Mouse (Mus musculus): ENCODE data around the gene Srpr. TPM values are rescaled to one million over a fixed set of nuclear protein-coding genes. Genes with fewer than 3 reads are reported as not detected.

Srpr gene
- polyA plus RNA-seq, 1 experiment from 2014 or later = 91.2 TPM

GRCm38 (mm10) chr9:35166798-35167635 is 33.0 kb upstream of the Srpr start:
- no peak overlapping the region for H3K4me3 ChIP-seq
- peak overlapping the region; percentile 10; the same call in 1 of the 2 replicates for H3K4me2 ChIP-seq (replicated peaks)
- peak; percentile 81 for ATAC-seq (ENCODE audit: low FRiP score, low read depth)
- H3K9ac ChIP-seq (replicated peaks) = no peak overlapping the region
- 17% methylated on average over 9 of the region's 9 CpGs for WGBS
- H3K27me3 ChIP-seq = no peaks in the 10 kb centered on the region
- H3K36me3 ChIP-seq = peaks cover 21% of the 10 kb centered on the region
- H3K9me3 ChIP-seq = no peaks in the 10 kb centered on the region
- peaks cover 19% of the 10 kb centered on the region for H3K4me1 ChIP-seq
- H3K27ac ChIP-seq (replicated peaks) = peak overlapping the region; percentile 63

DNA sequence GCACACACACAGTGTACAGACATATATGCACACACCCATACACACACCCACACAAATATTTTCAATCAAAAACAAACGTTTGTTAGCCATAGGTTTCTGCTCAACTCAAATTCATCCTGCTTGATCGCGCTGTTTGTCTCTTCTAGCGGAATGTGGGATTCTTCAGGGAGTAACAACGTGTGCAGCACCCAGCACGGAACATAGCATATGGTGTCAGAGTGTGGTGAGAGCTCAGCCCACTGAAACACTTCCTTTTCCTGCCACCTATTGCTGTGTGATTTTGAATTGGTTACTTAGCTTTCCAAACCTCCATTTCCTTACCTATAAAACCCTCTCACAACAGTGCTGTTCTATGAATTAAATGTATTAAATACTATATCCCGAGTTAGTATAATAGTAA is 29.9 kb upstream of the Srpr start:
- no peak for ATAC-seq (ENCODE audit: low FRiP score, low read depth)
- Histone ChIP-seq H3K27me3 (no peaks in the 10 kb centered on the region), H3K9ac (replicated peaks) (no peak overlapping the region), H3K36me3 (peaks cover 13% of the 10 kb centered on the region), H3K4me1 (peaks cover 24% of the 10 kb centered on the region), H3K4me3 (no peak overlapping the region), H3K4me2 (replicated peaks) (no peak overlapping the region), H3K9me3 (no peaks in the 10 kb centered on the region), H3K27ac (replicated peaks) (no peak overlapping the region)
- 96% methylated on average over 7 of the region's 7 CpGs for WGBS

GRCm38 (mm10) chr9:35173331-35173730 is 26.6 kb upstream of the Srpr start:
- H3K27me3 ChIP-seq = no peaks in the 10 kb centered on the region
- H3K27ac ChIP-seq (replicated peaks) = no peak overlapping the region
- H3K4me2 ChIP-seq (replicated peaks) = no peak overlapping the region
- H3K4me3 ChIP-seq = no peak overlapping the region
- peaks cover 13% of the 10 kb centered on the region for H3K36me3 ChIP-seq
- ATAC-seq (ENCODE audit: low FRiP score, low read depth) = no peak
- no peak overlapping the region for H3K9ac ChIP-seq (replicated peaks)
- WGBS = 82% methylated on average over 1 of the region's 1 CpGs
- H3K4me1 ChIP-seq = peaks cover 10% of the 10 kb centered on the region
- H3K9me3 ChIP-seq = no peaks in the 10 kb centered on the region

DNA sequence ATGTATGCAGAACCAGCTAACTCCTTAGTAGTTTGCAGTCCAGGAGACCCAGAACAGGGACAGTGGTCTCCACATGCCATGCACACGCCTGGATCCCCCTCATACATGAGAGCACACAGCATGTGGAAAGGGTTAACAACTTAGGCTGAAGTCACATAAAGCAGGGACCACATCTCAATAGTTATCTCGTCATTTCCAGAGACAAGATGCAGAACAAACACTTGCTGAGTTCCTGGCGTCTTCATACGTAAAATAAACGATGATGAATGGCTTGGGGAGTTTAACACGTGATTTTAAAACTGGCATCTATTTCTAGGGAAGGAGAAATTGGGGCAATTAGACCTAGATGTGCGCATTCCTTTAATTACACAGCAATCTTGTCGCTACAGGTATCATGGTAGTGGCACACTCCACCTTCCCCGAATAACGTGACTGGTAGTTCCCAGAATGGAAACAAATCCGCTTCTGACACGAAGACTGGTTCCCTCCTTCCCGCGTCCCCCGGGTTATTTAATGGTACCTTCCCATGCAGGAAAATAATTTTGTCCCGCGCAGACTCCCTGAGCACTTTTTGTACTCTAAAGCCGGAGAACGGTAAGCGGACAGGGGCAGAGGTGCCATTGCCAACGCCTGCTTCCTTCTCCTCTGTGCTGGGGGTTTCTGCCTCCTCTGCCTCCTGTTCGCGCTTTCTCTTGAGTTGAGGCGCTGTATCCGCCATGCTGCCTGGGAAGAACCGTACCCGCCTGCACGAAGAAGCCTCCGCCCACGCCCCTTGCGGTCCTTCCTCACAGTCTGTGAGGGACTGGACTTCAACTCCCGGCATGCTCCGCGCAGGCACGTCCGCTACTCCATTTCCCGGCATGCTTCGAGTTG is 24.5 kb upstream of the Srpr start, which contains the start of gene Dcps:
Gene Dcps (minus strand): TSS at position 811 of the 873 bp plus-strand sequence.
- under 1% methylated on average over 38 of the region's 38 CpGs for WGBS
- Histone ChIP-seq H3K4me3 (peak within 1 kb of the TSS; percentile 67), H3K36me3 (peaks cover 6% of the 10 kb centered on the region; the same call in 1 of the 2 replicates), H3K9ac (replicated peaks) (peak within 1 kb of the TSS; percentile 66), H3K4me2 (replicated peaks) (peak within 1 kb of the TSS; percentile 68), H3K27ac (replicated peaks) (peak within 1 kb of the TSS; percentile 82), H3K27me3 (no peaks in the 10 kb centered on the region), H3K4me1 (peaks cover 10% of the 10 kb centered on the region), H3K9me3 (no peaks in the 10 kb centered on the region)
- peak; percentile 98 for ATAC-seq (ENCODE audit: low FRiP score, low read depth)

DNA sequence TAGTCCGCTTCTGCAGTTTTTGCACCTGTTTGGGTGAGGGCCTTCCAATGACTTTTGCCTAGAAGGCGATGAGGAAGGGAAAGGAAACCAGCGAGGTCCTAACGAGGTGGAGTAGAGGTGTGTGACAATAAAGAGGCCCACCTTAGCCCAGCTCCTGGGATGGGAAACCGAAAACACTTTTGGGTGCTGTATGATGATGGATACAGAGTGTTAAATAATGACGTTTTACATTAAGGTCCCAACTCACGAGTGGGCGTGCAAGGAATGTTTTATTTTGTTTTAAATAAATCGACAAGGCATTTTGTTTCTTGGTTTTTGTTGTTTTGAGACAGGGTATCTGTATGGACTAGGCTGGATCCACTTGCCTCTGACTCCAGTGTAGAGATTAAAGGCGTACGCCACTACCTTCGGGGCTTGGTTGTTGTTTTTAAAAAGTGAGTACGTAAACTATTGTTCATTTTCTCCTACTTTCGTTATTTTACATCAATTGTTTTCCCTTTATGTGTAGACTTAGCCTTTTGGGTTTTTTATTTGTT is 23.8 kb upstream of the Srpr start:
- H3K27me3 ChIP-seq = no peaks in the 10 kb centered on the region
- H3K4me1 ChIP-seq = peaks cover 10% of the 10 kb centered on the region
- no peaks in the 10 kb centered on the region for H3K36me3 ChIP-seq
- H3K9ac ChIP-seq (replicated peaks) = peak overlapping the region; percentile 66; the same call in 1 of the 2 replicates
- ATAC-seq (ENCODE audit: low FRiP score, low read depth) = peak; percentile 47
- peak overlapping the region; percentile 67 for H3K4me3 ChIP-seq
- H3K4me2 ChIP-seq (replicated peaks) = peak overlapping the region; percentile 68
- WGBS = 52% methylated on average over 14 of the region's 14 CpGs
- H3K27ac ChIP-seq (replicated peaks) = no peak overlapping the region
- no peaks in the 10 kb centered on the region for H3K9me3 ChIP-seq

DNA sequence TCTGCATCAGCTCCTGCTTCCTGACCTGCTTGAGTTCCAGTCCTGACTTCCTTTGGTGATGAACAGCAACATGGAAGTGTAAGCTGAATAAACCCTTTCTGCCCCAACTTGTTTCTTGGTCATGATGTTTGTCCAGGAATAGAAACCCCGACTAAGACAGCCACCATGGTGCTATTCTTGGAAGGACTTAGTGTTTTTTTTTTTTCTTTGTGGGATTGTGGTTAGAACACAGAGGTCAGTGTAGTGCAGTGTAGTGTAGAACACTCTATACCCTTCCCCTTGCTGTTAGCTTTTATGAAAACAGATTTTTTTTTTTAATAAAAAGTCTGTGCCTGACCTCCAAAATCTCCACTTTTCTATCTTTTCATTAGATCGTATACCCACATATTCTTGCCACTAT is 17.1 kb upstream of the Srpr start:
- no peak overlapping the region for H3K4me3 ChIP-seq
- no peaks in the 10 kb centered on the region for H3K9me3 ChIP-seq
- no peak overlapping the region for H3K27ac ChIP-seq (replicated peaks)
- no peaks in the 10 kb centered on the region for H3K4me1 ChIP-seq
- H3K36me3 ChIP-seq = peaks cover 11% of the 10 kb centered on the region
- 80% methylated on average over 2 of the region's 2 CpGs for WGBS
- no peaks in the 10 kb centered on the region for H3K27me3 ChIP-seq
- ATAC-seq (ENCODE audit: low FRiP score, low read depth) = no peak
- H3K9ac ChIP-seq (replicated peaks) = no peak overlapping the region
- no peak overlapping the region for H3K4me2 ChIP-seq (replicated peaks)

DNA sequence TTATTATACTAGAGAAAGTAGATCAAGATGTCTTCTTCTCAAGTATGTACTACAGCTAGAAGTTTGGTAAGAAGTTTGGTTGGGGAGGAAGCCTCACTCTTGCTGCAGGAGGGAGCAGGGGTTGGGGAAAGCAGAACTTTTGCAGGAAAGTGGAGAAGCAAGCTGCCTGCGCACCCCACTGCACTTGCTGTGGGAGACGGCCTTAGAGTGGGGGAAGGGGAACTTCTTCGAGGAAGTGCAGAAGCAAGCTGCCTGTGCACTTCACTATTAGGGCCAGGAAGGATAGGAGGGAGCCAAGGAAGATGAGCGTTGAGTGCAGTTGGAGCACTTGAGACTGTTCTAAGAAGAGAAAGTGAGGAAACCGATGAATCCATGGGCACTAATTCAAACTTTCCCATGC is 16.6 kb upstream of the Srpr start:
- no peak for ATAC-seq (ENCODE audit: low FRiP score, low read depth)
- WGBS = 74% methylated on average over 5 of the region's 5 CpGs
- no peaks in the 10 kb centered on the region for H3K9me3 ChIP-seq

DNA sequence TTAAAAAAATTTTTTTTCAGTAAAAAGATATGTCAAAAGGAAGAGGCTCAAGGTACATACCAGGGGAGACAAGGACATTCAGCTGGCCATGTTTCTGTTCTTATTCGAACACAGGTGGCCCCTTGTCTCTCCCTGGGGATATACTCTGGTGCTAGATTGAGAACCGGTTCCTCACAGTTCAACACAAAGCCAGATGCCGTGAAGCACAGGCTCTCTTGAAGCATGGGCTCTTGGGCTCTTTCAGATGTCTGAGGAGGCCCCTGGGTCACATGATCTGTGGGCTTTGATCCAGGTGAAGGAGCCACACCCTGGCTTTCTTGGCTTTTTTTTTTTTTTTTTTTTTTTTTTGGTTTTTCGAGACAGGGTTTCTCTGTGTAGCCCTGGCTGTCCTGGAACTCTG is 13.5 kb upstream of the Srpr start:
- H3K9me3 ChIP-seq = no peaks in the 10 kb centered on the region
- H3K36me3 ChIP-seq = peaks cover 28% of the 10 kb centered on the region
- no peak overlapping the region for H3K27ac ChIP-seq (replicated peaks)
- 91% methylated on average over 3 of the region's 4 CpGs for WGBS
- no peak overlapping the region for H3K4me3 ChIP-seq
- no peak for ATAC-seq (ENCODE audit: low FRiP score, low read depth)
- H3K9ac ChIP-seq (replicated peaks) = no peak overlapping the region
- H3K4me1 ChIP-seq = no peaks in the 10 kb centered on the region
- H3K27me3 ChIP-seq = no peaks in the 10 kb centered on the region
- H3K4me2 ChIP-seq (replicated peaks) = no peak overlapping the region

More for the DNA sequence above, 16.6 kb upstream of the Srpr start:
- Histone ChIP-seq H3K4me1 (no peaks in the 10 kb centered on the region), H3K9ac (replicated peaks) (no peak overlapping the region), H3K27ac (replicated peaks) (no peak overlapping the region), H3K4me3 (no peak overlapping the region), H3K4me2 (replicated peaks) (no peak overlapping the region), H3K27me3 (no peaks in the 10 kb centered on the region), H3K36me3 (peaks cover 16% of the 10 kb centered on the region)

DNA sequence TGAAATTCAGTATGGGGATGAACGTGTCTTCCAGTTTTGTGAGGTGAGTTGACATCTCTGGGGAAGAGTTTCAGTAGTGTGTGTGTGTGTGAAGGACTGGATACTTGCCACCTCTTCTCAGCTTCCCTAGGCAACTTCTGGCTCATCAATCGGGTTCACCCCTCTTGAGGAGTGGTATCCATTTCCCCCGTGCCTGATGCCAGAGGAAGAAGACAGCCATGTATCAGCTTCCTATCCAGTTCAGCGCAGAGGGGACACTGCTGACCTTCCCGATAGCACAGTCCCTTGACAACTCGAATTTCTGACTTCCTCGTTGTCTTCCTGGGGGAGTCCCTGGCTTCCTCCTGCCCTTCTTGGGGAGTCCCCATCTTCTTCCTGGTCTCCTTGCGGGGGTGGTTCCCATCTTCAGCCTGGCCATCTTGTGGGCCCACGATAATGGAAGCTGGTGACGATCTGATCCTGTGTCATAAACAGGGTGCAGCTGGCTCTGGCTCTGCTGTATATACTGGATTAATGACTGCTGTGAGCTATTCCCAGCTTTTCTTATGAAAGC is 12.5 kb upstream of the Srpr start:
- Histone ChIP-seq H3K36me3 (peaks cover 28% of the 10 kb centered on the region), H3K27me3 (no peaks in the 10 kb centered on the region), H3K9me3 (no peaks in the 10 kb centered on the region), H3K4me1 (no peaks in the 10 kb centered on the region), H3K9ac (replicated peaks) (no peak overlapping the region), H3K4me3 (no peak overlapping the region), H3K4me2 (replicated peaks) (no peak overlapping the region), H3K27ac (replicated peaks) (no peak overlapping the region)
- WGBS = 89% methylated on average over 10 of the region's 10 CpGs
- ATAC-seq (ENCODE audit: low FRiP score, low read depth) = no peak

- WGBS = 78% methylated on average over 22 of the region's 22 CpGs
- ATAC-seq (ENCODE audit: low FRiP score, low read depth) = no peak
Measured at GRCm38 (mm10) chr9:35188700-35189099, 11.3 kb upstream of the Srpr start.

GRCm38 (mm10) chr9:35192983-35193542 is 6.9 kb upstream of the Srpr start:
- WGBS = 81% methylated on average over 11 of the region's 11 CpGs

More at GRCm38 (mm10) chr9:35188700-35189099, 11.3 kb upstream of the Srpr start:
- Histone ChIP-seq H3K4me1 (no peaks in the 10 kb centered on the region), H3K9me3 (no peaks in the 10 kb centered on the region), H3K4me3 (no peak overlapping the region), H3K27me3 (no peaks in the 10 kb centered on the region), H3K4me2 (replicated peaks) (no peak overlapping the region), H3K9ac (replicated peaks) (no peak overlapping the region), H3K27ac (replicated peaks) (no peak overlapping the region), H3K36me3 (peaks cover 28% of the 10 kb centered on the region)

More at GRCm38 (mm10) chr9:35192983-35193542, 6.9 kb upstream of the Srpr start:
- Histone ChIP-seq H3K4me3 (no peak overlapping the region), H3K36me3 (peaks cover 15% of the 10 kb centered on the region), H3K4me1 (no peaks in the 10 kb centered on the region), H3K4me2 (replicated peaks) (no peak overlapping the region), H3K9ac (replicated peaks) (no peak overlapping the region), H3K27ac (replicated peaks) (no peak overlapping the region), H3K27me3 (no peaks in the 10 kb centered on the region), H3K9me3 (no peaks in the 10 kb centered on the region)
- no peak for ATAC-seq (ENCODE audit: low FRiP score, low read depth)
